Mouse (Mus musculus) liver, adult (tissue): ENCODE data around the gene Acad8.

Source experiments
- GATA4 ChIP-seq: IDR thresholded peaks from 2 replicates; pipeline ENCODE4 v1.6.1; 2014; ENCODE audit warnings: mild to moderate bottlenecking, low read length; ENCODE audit not compliant: insufficient replicate concordance

Gene Acad8

DNA sequence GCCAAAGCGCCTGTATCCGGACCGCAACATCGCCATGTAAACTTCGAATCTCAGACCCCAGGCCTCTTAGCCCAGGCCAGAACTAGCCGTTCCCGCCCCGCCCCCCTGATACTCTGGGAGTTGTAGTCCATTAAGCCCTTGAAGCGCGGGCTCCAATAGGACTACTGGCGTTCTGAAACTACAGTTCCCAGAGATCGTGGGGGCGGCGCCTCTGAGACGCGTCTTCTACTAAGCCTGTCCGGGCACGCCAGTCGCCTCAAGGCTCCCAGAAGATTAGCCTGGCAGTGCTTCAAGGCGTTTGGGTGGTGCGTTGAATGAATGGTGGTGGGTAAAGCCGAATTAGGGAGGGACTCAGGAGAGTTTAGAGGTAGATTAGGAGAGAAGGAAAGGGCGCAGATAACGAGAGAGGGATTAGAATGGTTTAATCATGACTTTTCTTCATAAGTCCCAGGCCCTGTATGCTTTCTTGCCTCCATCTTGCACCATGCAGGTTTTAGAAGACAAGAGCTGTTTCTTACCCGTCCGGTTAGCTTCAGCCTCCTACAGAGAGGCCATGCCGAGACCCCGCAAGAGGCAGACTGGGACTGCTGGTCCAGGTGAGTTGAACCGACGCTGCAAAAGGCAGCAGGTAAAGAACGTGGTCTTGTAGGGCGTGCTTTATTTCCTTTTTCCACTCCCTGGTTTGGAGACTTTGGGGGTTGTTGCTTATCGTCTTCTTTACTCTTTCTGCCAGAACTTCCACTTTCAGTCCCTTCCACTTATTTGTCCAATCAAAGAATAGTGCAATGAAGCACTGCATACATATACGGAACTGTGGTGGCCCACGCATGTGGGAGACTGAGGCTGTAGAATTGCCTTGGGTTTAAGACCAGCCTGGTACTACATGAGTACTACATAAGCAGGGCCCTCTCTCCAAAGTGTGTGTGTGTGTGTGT, at the start of gene Acad8, which contains the start of gene Thyn1:
Gene Acad8 (minus strand): TSS at position 106 of the 935 bp plus-strand sequence.
Gene Thyn1 (plus strand): TSS at position 250 of the 935 bp plus-strand sequence.
- no peak for TF ChIP-seq GATA4

DNA sequence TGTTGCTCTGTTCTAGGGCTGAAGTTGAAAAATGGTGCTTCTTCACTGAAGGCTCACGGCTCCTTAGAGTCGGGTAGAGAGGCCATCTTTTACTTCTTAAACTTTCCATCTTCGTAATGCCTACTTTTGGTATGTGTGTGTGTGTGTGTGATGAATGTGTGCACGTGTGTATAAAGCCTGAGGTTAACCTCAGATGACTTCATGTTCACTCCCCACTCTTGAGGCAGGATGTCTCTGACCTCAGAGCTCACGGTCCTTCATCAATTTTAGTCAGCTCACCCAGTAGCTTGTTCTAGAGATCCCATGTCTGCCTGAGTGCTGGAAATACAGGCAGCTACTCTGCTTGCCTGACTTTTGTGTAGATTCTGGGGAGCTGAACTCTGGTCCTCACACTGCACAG, 44.5 kb upstream of the Acad8 start:
- no peak for TF ChIP-seq GATA4

DNA sequence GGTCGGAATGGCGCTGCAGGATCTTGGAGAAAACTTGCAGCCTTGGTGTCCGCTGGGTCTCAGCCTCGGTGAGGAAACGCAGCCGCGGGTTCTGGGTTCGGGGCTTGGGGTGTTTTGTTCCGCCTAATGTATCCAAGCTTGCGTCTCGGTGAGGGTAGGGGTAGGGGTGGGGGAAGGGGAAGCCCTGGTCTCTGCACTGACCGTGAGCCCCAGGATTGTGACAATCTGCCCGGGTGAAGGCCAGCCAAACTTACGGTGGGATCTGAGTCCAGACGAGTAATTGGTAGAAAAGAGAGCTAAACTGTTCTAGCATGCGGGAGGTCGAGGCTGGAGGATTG, 31.4 kb upstream of the Acad8 start:
- no peak for TF ChIP-seq GATA4

- no peak for TF ChIP-seq GATA4
These were observed 30.7 kb upstream of the Acad8 start, which contains the start of the genes Vps26b and Ncapd3 for GRCm38 (mm10) chr9:27029828-27030762. TSS of gene Vps26b (minus strand) at chr9:27030065. TSS of gene Ncapd3 (plus strand) at chr9:27030175.

DNA sequence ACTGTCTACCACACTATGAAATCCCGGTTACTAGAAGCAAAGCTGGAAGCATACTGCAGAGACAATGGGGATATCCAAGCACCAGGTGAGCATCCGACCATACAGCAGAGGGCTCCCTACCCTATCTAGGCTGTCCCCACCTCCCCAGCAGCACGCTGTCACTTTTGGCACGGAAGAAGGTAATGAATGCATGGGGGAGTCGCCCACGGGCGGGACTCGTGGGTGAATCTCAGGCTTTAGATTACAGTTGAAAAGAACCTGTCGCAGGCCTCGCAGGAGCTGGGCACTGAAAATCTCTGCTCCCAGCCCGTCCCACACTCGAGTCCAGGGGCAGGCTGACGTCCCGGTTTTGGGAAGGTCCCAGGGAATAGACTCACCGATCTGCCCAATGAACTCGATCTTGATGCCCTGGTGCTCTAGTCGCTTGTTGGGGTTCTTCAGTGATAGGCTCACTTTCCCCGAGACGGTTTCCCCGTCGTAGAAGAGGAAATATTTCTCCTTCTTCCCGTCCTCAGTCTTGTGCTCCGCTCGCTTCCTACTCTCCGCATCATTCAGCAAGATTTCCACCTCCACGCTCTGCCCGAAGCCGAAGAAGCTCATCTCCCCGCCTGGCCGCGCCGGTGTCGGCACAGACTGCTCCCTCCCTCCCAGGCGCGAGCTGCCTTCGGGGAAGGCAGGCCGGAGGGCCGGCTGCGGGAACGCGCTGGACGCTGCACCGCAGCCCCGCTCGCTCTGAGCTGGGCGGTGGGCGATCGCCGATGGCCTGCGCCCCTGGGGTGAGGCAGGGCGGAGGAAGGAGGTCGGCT, 29.9 kb upstream of the Acad8 start:
- TF ChIP-seq GATA4 = no peak

DNA sequence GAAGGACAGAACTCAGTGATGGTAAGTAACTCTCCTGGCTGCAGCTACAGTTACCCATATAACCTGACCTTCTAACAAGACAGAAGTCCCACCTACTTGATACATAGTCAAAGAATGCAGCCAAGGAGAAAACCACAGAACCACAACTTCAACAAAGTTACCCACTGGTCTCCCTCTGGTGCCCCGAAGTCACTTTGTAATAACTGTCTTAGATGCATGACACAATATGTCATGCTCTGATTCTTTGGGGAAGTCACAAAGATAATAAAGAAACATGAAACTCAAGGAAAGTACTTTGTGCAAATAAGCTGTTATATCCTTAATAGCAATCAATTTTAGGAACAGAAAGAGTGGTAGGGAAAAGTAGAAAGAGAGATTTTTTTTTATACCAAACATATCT, 27.3 kb upstream of the Acad8 start:
- TF ChIP-seq GATA4 = no peak

- no peak for TF ChIP-seq GATA4
These were observed 24.3 kb upstream of the Acad8 start for GRCm38 (mm10) chr9:27023681-27024080.

DNA sequence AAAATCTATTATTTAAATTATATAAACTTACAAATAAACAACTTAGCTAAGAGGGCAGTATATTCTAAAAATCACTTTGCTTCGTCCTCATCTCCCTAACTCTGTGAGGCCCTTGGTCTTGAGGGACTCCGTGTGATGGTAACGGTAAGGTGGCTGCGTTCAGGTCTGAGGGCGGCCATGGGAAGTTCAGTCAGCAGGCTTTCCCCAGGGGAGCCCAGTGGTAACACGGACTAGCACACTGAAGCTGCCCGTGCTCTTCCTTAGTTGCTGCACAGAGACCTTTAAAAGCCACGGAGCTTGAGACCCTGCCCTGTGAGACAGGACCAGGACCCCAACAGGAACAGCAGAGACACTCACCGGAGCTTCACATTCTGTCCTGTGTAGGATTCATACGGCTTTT, 19.6 kb upstream of the Acad8 start:
- no peak for TF ChIP-seq GATA4

DNA sequence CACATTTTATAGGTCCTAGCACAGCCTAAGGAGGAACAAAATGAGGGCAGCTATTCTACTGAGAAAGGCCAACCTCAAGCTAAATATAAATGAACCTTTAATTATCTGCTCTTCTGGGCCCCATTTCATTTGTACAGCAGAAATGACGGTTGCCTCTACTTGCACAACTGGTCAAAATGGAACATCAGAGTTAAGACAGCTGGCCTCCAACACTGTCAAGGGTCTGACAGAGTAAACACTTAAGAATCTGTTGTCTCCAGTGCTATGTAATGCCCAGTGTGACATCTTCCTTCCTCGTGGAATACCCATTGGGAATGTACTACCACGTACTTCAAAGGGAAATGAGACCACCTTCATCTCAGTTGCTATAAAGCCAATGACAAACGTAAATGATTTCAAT, 12.2 kb upstream of the Acad8 start:
- TF ChIP-seq GATA4 = no peak

DNA sequence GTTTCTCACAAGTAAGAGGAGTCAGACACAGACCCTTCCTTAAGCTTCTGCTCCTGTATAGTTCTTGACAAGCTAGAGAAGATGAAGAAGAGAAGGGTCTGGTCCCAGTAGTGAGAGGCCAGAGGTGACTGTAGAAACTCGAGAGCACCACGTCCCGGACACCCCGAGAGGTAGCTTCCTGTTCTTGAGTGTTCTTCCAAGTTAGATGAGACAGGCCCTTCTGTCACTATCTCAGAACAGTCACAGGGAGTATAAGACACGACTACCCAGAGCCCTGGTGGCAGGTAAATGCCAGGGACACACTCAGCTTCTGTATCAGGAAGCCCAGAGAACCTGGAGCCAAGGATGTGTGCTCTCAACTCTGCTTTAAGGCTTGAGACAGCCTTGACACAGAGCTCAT, 9.9 kb upstream of the Acad8 start:
- no peak for TF ChIP-seq GATA4

GRCm38 (mm10) chr9:27006866-27007265, 7.5 kb upstream of the Acad8 start:
- TF ChIP-seq GATA4 = no peak

- no peak for TF ChIP-seq GATA4
These were observed 6.6 kb upstream of the Acad8 start for GRCm38 (mm10) chr9:27005933-27006332.

DNA sequence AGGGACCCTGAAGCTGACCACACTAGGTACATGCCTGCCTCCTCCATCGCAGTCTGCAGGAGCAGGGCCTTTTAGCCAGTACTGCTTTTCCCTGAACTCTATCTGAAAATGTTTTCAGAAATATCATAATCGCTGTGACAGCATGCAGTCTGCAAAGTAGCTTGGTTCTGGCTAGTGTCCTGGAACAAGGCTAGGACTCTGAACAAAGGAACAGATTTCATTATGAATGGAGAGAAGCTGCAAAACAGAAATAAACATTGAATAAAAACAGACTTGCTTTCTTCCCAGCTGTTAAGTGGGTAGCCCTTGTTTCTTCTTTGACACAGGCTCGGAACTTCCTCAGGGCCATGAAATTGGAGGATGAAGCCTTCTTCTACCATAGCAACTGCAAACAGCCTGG, 5.9 kb upstream of the Acad8 start:
- TF ChIP-seq GATA4 = no peak

- TF ChIP-seq GATA4 = no peak
These were observed 501 bp downstream of the Acad8 start for GRCm38 (mm10) chr9:26998669-26999460.
